In genomic region chr17:3082756-3083749, GRCm38 (mm10) we compare ENCODE assay signal across 8 mouse cellular contexts. TPM values are rescaled to one million over a fixed set of nuclear protein-coding genes. Genes with fewer than 3 reads are reported as not detected.
A peak's percentile ranks its signal among the peaks of the same experiment; 100 is the strongest.
DNase-seq lines count a peak whose midpoint lies in the region; ATAC-seq and TF ChIP-seq lines count a peak whose summit lies in the region.
"Not testable (repeated sequence)": the region's sequence is repeated elsewhere in the genome, so short reads cannot be mapped to it uniquely, and the experiment has no call there.

No protein-coding gene starts in this region.

- H3K4me1 ChIP-seq in cortical plate, adult 2 months (ENCODE audit: control insufficient read depth, insufficient read depth, low read length); intestine, embryonic 15.5 days (replicated peaks): not testable (repeated sequence)

- H3K27me3 ChIP-seq in intestine, embryonic 15.5 days (replicated peaks) = not testable (repeated sequence)

- TF ChIP-seq CTCF in cortical plate, adult 2 months (IDR thresholded peaks at IDR 0.05; ENCODE audit: extremely low read depth, insufficient read depth, low read length) = peak; percentile 28; the same call in 1 of the 2 replicates

- not testable (repeated sequence) for TF ChIP-seq POLR2A in cortical plate, adult 2 months (IDR thresholded peaks at IDR 0.05; ENCODE audit: extremely low read depth, insufficient read depth, low read length)

- H3K4me2 ChIP-seq in intestine, embryonic 15.5 days (replicated peaks) = peak overlapping the region; percentile 51

- H3K36me3 ChIP-seq in intestine, embryonic 15.5 days = not testable (repeated sequence)

- intact Hi-C loops in gastrocnemius, postnatal 14 days (cut with DNase I; ENCODE audit: low total_unique reads) = not testable (repeated sequence)

- not testable (repeated sequence) for H3K9me3 ChIP-seq in intestine, embryonic 15.5 days

- peak overlapping the region; percentile 58 for H3K4me3 ChIP-seq in cortical plate, adult 2 months (ENCODE audit: insufficient read depth, low read length)
- H3K4me3 ChIP-seq in intestine, embryonic 15.5 days (replicated peaks) = peak overlapping the region; percentile 55

- H3K9ac ChIP-seq in intestine, embryonic 15.5 days = 0 out of 2 replicates have a peak overlapping the region, but pooled peaks have one; percentile 28

- not testable (repeated sequence) for H3K27ac ChIP-seq in cortical plate, adult 2 months (ENCODE audit: insufficient read depth, low read length); intestine, embryonic 15.5 days

- DNase-seq in R1 (ENCODE audit: low read depth, low spot score) = peak; percentile 76
- peak; percentile 31 for DNase-seq in gastrocnemius, postnatal 14 days
- DNase-seq in left cerebral cortex, adult 8-10 months (ENCODE audit: low spot score in 2 of 2) = peak; percentile 56 to 63
- peak; percentile 61 for DNase-seq in lung, postnatal 36 days
- DNase-seq in right cerebral cortex, adult 2 months (ENCODE audit: low spot score in 2 of 2) = peak; percentile 56 to 70
- DNase-seq in thymus, postnatal 4 days = peak; percentile 72

- ATAC-seq in intestine, embryonic 15.5 days = peak; percentile 11; the same call in 1 of the 2 replicates

- 4% methylated on average over 25 of the region's 25 CpGs for WGBS in intestine, embryonic 15.5 days

RNA-seq across cellular contexts. Expression of gene Scaf8, which starts 31.7 kb away (rescaled TPM):
- polyA plus RNA-seq in cortical plate, adult 2 months (2012; rRNA removed) = 31.1 and 32.4 TPM in 2 replicates
- 10 to 100 TPM; 22.5 to 25.8 TPM for total RNA-seq in gastrocnemius, postnatal 14 days (2021)
- 16.0 and 16.9 TPM in 2 replicates for polyA plus RNA-seq in intestine, embryonic 15.5 days (2015; fragmentation: Nextera tagmentation; extraction: Ambion mirVana)
- 10 to 100 TPM; 57.1 to 64.2 (median 58.7) TPM for total RNA-seq in left cerebral cortex, adult 8-10 months (2022)
